Mouse (Mus musculus) thymus, adult 2 months (tissue): ENCODE results near the gene Cdk5r1.

ENCODE experiments used
- CTCF ChIP-seq: fragments of 200-500 bp; IDR thresholded peaks from 2 replicates; pipeline ENCODE4 v1.5.1; 2012; ENCODE audit warnings: mild to moderate bottlenecking, control low read depth, low read length, moderate library complexity, borderline replicate concordance; ENCODE audit not compliant: control insufficient read depth, poor library complexity, insufficient read depth; ENCODE audit errors: extremely low read depth
- POLR2A ChIP-seq: fragments of 200-500 bp; IDR thresholded peaks from 2 replicates; pipeline ENCODE4 v1.6.1; 2012; ENCODE audit warnings: mild to moderate bottlenecking, low read length, control low read depth, moderate library complexity; ENCODE audit not compliant: control insufficient read depth, poor library complexity, insufficient read depth; ENCODE audit errors: extremely low read depth

- no peak for TF ChIP-seq CTCF
- TF ChIP-seq POLR2A: no peak
Measured at GRCm38 (mm10) chr11:80518421-80519367, 41.9 kb downstream of the Cdk5r1 start.
